In the genomic region with DNA sequence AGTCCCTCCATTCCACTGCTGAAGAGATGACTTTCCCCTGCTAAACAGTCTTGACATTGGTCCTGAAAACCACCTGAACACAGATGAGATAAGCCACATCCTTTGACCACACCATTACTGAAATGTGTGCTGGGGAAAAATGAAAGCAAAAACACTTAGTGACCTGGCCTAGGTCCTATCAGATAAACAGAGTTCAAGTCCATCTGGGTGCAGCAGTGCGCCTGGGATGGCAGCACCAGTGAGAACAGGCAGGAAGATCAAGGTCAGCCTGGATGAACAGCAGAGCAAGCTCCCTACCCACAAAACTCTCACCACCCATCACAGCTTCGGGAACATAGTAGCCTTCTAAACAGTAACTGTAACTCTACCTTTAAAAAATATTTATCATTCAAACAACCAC, we compare ENCODE assay signal across 20 mouse cellular contexts. TPM values are rescaled to one million over a fixed set of nuclear protein-coding genes. Genes with fewer than 3 reads are reported as not detected.
DNase-seq lines count a peak whose midpoint lies in the region; ATAC-seq and TF ChIP-seq lines count a peak whose summit lies in the region.
"Had no signal": no experiment of that assay in that cellular context is flagged by ENCODE, and none has a peak within 500 bp of the region (broad histone marks: within the 10 kb centered on the region; RNA-seq: fewer than 3 reads in every experiment).

No protein-coding gene starts in this region.

- DNase-seq in heart, adult 2 months = no peak
- no peak for DNase-seq in heart, adult 8-10 months (ENCODE audit: low spot score)
- no peak for DNase-seq in MEL (ENCODE audit: low read depth, low spot score)
- peak; percentile 25 for DNase-seq in large intestine, adult 2 months (ENCODE audit: low read depth, low spot score)
- DNase-seq: B cell, adult 2 months; cerebellum, adult 18-20 months; gastrocnemius, postnatal 25 days; layer of hippocampus, adult 9-11 months; midbrain, embryonic 14.5 days; right cerebral cortex, postnatal 14 days had no signal

- TF ChIP-seq RAD21 in MEL (IDR thresholded peaks at IDR 0.05; ENCODE audit: low read depth, low read length) = no peak

- no peak overlapping the region for H3K27ac ChIP-seq in heart, adult 2 months
- no peak overlapping the region for H3K27ac ChIP-seq in liver, embryonic 16.5 days (ENCODE audit: low read length)
- no peak overlapping the region for H3K27ac ChIP-seq in liver, embryonic 12.5 days
- H3K27ac ChIP-seq in MEL (ENCODE audit: control insufficient read depth, low read depth, low read length) = no peak overlapping the region
- H3K27ac ChIP-seq in forebrain, embryonic 13.5 days = no peak overlapping the region
- H3K27ac ChIP-seq: embryonic facial prominence, embryonic 12.5 days; hindbrain, embryonic 10.5 days; liver, embryonic 14.5 days; macrophage had no signal

- peak; percentile 47; the same call in 1 of the 2 replicates for ATAC-seq in liver, embryonic 16.5 days (ENCODE audit: low read depth)
- no peak for ATAC-seq in liver, embryonic 12.5 days
- ATAC-seq in forebrain, embryonic 13.5 days = no peak
- no peak for ATAC-seq in frontal cortex, adult (ENCODE audit: low TSS enrichment)
- ATAC-seq: inflammation-experienced regulatory T-cells, adult 6 months had no signal

- H3K9me3 ChIP-seq in liver, embryonic 16.5 days (replicated peaks; ENCODE audit: control insufficient read depth, low read length) = no peaks in the 10 kb centered on the region
- H3K9me3 ChIP-seq in liver, embryonic 12.5 days (replicated peaks) = no peaks in the 10 kb centered on the region
- no peaks in the 10 kb centered on the region for H3K9me3 ChIP-seq in MEL (replicated peaks; ENCODE audit: insufficient read depth, low read length)
- H3K9me3 ChIP-seq in forebrain, embryonic 13.5 days (replicated peaks) = no peaks in the 10 kb centered on the region
- H3K9me3 ChIP-seq: embryonic facial prominence, embryonic 12.5 days; hindbrain, embryonic 10.5 days had no signal

- H3K4me2 ChIP-seq in liver, embryonic 16.5 days (ENCODE audit: low read depth, low read length) = no peak overlapping the region
- no peak overlapping the region for H3K4me2 ChIP-seq in liver, embryonic 12.5 days
- no peak overlapping the region for H3K4me2 ChIP-seq in forebrain, embryonic 13.5 days
- H3K4me2 ChIP-seq: embryonic facial prominence, embryonic 12.5 days had no signal

- 0 out of 2 replicates have a peak, but pooled peaks have one; percentile 9 for TF ChIP-seq EP300 in heart, adult 2 months (IDR thresholded peaks at IDR 0.05; ENCODE audit: insufficient read depth, low read depth, low read length)
- no peak for TF ChIP-seq EP300 in MEL (IDR thresholded peaks at IDR 0.05; ENCODE audit: low read depth in 1 of 2, low read length in 2 of 2)

- TF ChIP-seq POLR2A in heart, adult 2 months (IDR thresholded peaks at IDR 0.05; ENCODE audit: insufficient read depth, low read depth, low read length) = no peak
- TF ChIP-seq POLR2A in MEL (IDR thresholded peaks at IDR 0.05; ENCODE audit: control insufficient read depth in 1 of 2, insufficient read depth in 1 of 2, low read depth in 1 of 2, low read length in 2 of 2, poor library complexity in 1 of 2) = no peak

- H3K4me1 ChIP-seq in heart, adult 2 months (ENCODE audit: control insufficient read depth, insufficient read depth, low read length) = no peaks in the 10 kb centered on the region
- no peaks in the 10 kb centered on the region for H3K4me1 ChIP-seq in liver, embryonic 16.5 days (ENCODE audit: control insufficient read depth, low read depth, low read length)
- no peaks in the 10 kb centered on the region for H3K4me1 ChIP-seq in liver, embryonic 12.5 days
- no peaks in the 10 kb centered on the region for H3K4me1 ChIP-seq in MEL (ENCODE audit: control insufficient read depth in 1 of 2, insufficient read depth in 2 of 2, low read length in 2 of 2)
- peaks cover 28% of the 10 kb centered on the region for H3K4me1 ChIP-seq in forebrain, embryonic 13.5 days
- H3K4me1 ChIP-seq: embryonic facial prominence, embryonic 12.5 days had no signal

- WGBS in heart, adult 2 months = 49% methylated on average over 2 of the region's 2 CpGs
- 44% methylated on average over 2 of the region's 2 CpGs for WGBS in liver, embryonic 16.5 days (ENCODE audit: insufficient replicate concordance)
- 57% methylated on average over 2 of the region's 2 CpGs for WGBS in liver, embryonic 12.5 days (ENCODE audit: insufficient replicate concordance)
- WGBS in large intestine, adult 2 months = 20% methylated on average over 2 of the region's 2 CpGs
- WGBS in forebrain, embryonic 13.5 days = 91% methylated on average over 2 of the region's 2 CpGs

- no peak overlapping the region for H3K9ac ChIP-seq in heart, adult 2 months (ENCODE audit: low read depth, low read length)
- no peak overlapping the region for H3K9ac ChIP-seq in liver, embryonic 16.5 days (ENCODE audit: low read depth, low read length)
- no peak overlapping the region for H3K9ac ChIP-seq in liver, embryonic 12.5 days
- no peak overlapping the region for H3K9ac ChIP-seq in MEL (ENCODE audit: control insufficient read depth, low read depth, low read length, poor library complexity, severe bottlenecking)
- no peak overlapping the region for H3K9ac ChIP-seq in forebrain, embryonic 13.5 days
- H3K9ac ChIP-seq: embryonic facial prominence, embryonic 12.5 days; liver, embryonic 14.5 days had no signal

- H3K4me3 ChIP-seq in heart, adult 2 months = no peak overlapping the region
- no peak overlapping the region for H3K4me3 ChIP-seq in liver, embryonic 16.5 days (ENCODE audit: low read depth, low read length)
- no peak overlapping the region for H3K4me3 ChIP-seq in liver, embryonic 12.5 days
- H3K4me3 ChIP-seq in MEL (ENCODE audit: control insufficient read depth in 1 of 2, insufficient read depth in 1 of 2, low read depth in 2 of 2, low read length in 2 of 2) = no peak overlapping the region
- no peak overlapping the region for H3K4me3 ChIP-seq in forebrain, embryonic 13.5 days
- H3K4me3 ChIP-seq: embryonic facial prominence, embryonic 12.5 days; hindbrain, embryonic 10.5 days had no signal

- H3K36me3 ChIP-seq in heart, adult 2 months (ENCODE audit: control insufficient read depth, insufficient read depth, low read length) = no peaks in the 10 kb centered on the region
- no peaks in the 10 kb centered on the region; the same call in 1 of the 2 replicates for H3K36me3 ChIP-seq in liver, embryonic 16.5 days (ENCODE audit: control insufficient read depth, insufficient read depth)
- peaks cover 32% of the 10 kb centered on the region for H3K36me3 ChIP-seq in liver, embryonic 12.5 days
- peaks cover 0 to 5% of the 10 kb centered on the region in 2 experiments; a peak in 2 of 4 replicates for H3K36me3 ChIP-seq in MEL (ENCODE audit: control insufficient read depth in 1 of 2, insufficient read depth in 2 of 2, low read length in 2 of 2)
- peaks cover 61% of the 10 kb centered on the region for H3K36me3 ChIP-seq in forebrain, embryonic 13.5 days (ENCODE audit: poor library complexity, severe bottlenecking)

- intact Hi-C loops in heart, adult 2 months (cut with DNase I) = loop anchor here (5.0 kb wide), 1 partner anchor 84 kb away; no protein-coding TSS in a partner anchor

- no peak for TF ChIP-seq CTCF in heart, adult 2 months (IDR thresholded peaks at IDR 0.05)
- TF ChIP-seq CTCF in MEL (IDR thresholded peaks at IDR 0.05 in 2 of 3, conservative IDR thresholded peaks at IDR 0.05 in 1 of 3; ENCODE audit: control insufficient read depth in 1 of 3, insufficient read depth in 1 of 3, low read depth in 2 of 3, low read length in 3 of 3, poor library complexity in 1 of 3, severe bottlenecking in 1 of 3) = no peak

- no peaks in the 10 kb centered on the region for H3K79me2 ChIP-seq in heart, adult 2 months (replicated peaks; ENCODE audit: control insufficient read depth, insufficient read depth, low read length)
- no peaks in the 10 kb centered on the region for H3K79me2 ChIP-seq in MEL (ENCODE audit: control insufficient read depth, insufficient read depth, low read length, poor library complexity)

- H3K27me3 ChIP-seq in heart, adult 2 months (ENCODE audit: control insufficient read depth, insufficient read depth, low read length) = no peaks in the 10 kb centered on the region
- no peaks in the 10 kb centered on the region for H3K27me3 ChIP-seq in liver, embryonic 16.5 days (ENCODE audit: control insufficient read depth, insufficient read depth, low read depth, low read length)
- H3K27me3 ChIP-seq in liver, embryonic 12.5 days (replicated peaks) = no peaks in the 10 kb centered on the region
- no peaks in the 10 kb centered on the region for H3K27me3 ChIP-seq in MEL (ENCODE audit: control insufficient read depth in 1 of 2, insufficient read depth in 2 of 2, low read length in 2 of 2)
- no peaks in the 10 kb centered on the region for H3K27me3 ChIP-seq in forebrain, embryonic 13.5 days
- H3K27me3 ChIP-seq: embryonic facial prominence, embryonic 12.5 days had no signal

TF ChIP-seq in MEL, 35 proteins besides CTCF, POLR2A, EP300 and RAD21:
- TF ChIP-seq SMC3 (IDR thresholded peaks at IDR 0.05; ENCODE audit: low read depth, low read length) = no peak
- TF ChIP-seq ZMIZ1 (IDR thresholded peaks at IDR 0.05; ENCODE audit: low read depth, low read length) = no peak
- peak; percentile 42 for TF ChIP-seq GATA1 (IDR thresholded peaks at IDR 0.05; ENCODE audit: low read depth, low read length)

RNA-seq across cellular contexts. Expression of a gene that starts 35.7 kb away (rescaled TPM):
- 10 to 100 TPM; 18.8 to 19.3 TPM for total RNA-seq in heart, adult 2 months (2021)
- polyA plus RNA-seq in heart, adult 2 months (2012; rRNA removed) = 9.2 and 16.8 TPM in 2 replicates
- 10 to 100 TPM; 18.9 to 25.0 (median 19.7) TPM for total RNA-seq in heart, adult 8-10 months (2022)
- 9.2 and 9.9 TPM in 2 replicates for polyA plus RNA-seq in liver, embryonic 16.5 days (2015; fragmentation: Nextera tagmentation; extraction: Ambion mirVana)
- polyA plus RNA-seq in liver, embryonic 12.5 days (2016; fragmentation: Nextera tagmentation; extraction: Ambion mirVana) = 8.0 and 10.3 TPM in 2 replicates
- total RNA-seq in MEL (2012; rRNA removed) = 4.9 and 5.9 TPM in 2 replicates
- 10 to 100 TPM in 1 of 2 experiments, not detected in 1; 12.0 TPM for polyA plus RNA-seq in MEL (2012; ENCODE audit: insufficient read depth in 1 of 2, insufficient read length in 2 of 2, low read depth in 1 of 2, low replicate concordance in 2 of 2, missing spikeins in 1 of 2)
- 19.6 and 21.4 TPM in 2 replicates for polyA plus RNA-seq in large intestine, adult 2 months (2012; rRNA removed)
- 53.5 and 56.3 TPM in 2 replicates for polyA plus RNA-seq in forebrain, embryonic 13.5 days (2015; fragmentation: Nextera tagmentation; extraction: Ambion mirVana)

RNA-seq across cellular contexts. Expression of a gene that starts 39.2 kb away (rescaled TPM):
- total RNA-seq in heart, adult 2 months (2021) = under 1 TPM; 0.14 to 0.50 TPM
- polyA plus RNA-seq in heart, adult 2 months (2012; rRNA removed) = 0.61 and 0.73 TPM in 2 replicates
- under 1 TPM in 3 of 4 experiments, not detected in 1; 0.29 to 0.75 (median 0.44) TPM for total RNA-seq in heart, adult 8-10 months (2022)
- 0.36 and 0.54 TPM in 2 replicates for polyA plus RNA-seq in liver, embryonic 16.5 days (2015; fragmentation: Nextera tagmentation; extraction: Ambion mirVana)
- polyA plus RNA-seq in liver, embryonic 12.5 days (2016; fragmentation: Nextera tagmentation; extraction: Ambion mirVana) = 0.11 and 0.27 TPM in 2 replicates
- 0.13 TPM in 1 of 2 replicates, not detected in the other for total RNA-seq in MEL (2012; rRNA removed)
- under 1 TPM in 1 of 2 experiments, not detected in 1; 0.10 TPM for polyA plus RNA-seq in MEL (2012; ENCODE audit: insufficient read depth in 1 of 2, insufficient read length in 2 of 2, low read depth in 1 of 2, low replicate concordance in 2 of 2, missing spikeins in 1 of 2)
- 15.6 and 19.7 TPM in 2 replicates for polyA plus RNA-seq in large intestine, adult 2 months (2012; rRNA removed)
- polyA plus RNA-seq in forebrain, embryonic 13.5 days (2015; fragmentation: Nextera tagmentation; extraction: Ambion mirVana) = 0.29 and 0.31 TPM in 2 replicates
- total RNA-seq: left cerebral cortex, postnatal 14 days had no signal
